Mouse (Mus musculus): Measurements from ENCODE around the gene Ccno.
"Not testable (repeated sequence)": the region's sequence is repeated elsewhere in the genome, so short reads cannot be mapped to it uniquely, and the experiment has no call there.

The Ccno gene

DNA sequence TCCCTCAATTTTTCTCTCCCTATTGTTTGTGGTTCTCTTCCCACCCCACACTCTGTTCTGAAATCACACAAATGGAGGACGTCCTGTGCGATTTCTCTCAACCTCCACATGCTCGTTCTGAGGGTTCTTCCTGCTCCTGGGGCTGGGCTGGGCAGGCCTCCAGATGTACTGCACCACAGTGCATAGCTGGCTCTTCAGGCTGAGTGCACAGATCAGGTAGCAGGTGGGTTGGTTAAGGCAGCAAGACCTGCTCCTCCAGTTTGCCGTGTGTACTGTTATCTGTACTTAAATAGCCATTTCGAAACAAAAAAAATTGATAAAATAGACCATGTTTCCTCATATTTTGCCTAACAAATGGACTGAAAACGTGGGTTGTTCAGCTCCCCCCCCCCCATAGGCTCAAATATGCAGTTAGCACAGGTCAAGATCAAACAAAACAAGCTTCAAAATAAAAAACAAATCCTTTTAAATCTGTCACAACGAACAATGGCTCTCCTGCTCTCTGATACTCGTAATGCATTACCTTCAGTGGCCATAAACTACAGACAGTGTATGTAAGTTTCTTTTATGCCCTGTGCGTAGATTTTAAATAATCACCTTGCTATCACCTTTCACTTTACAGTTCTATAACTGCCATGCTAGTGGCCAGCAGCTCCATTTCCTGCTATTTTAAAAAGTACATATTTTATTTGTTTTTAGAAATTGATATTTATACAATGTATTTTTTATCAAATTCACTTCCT lies 13.1 kb downstream of the Ccno start:
- DNase-seq = no peak

DNA sequence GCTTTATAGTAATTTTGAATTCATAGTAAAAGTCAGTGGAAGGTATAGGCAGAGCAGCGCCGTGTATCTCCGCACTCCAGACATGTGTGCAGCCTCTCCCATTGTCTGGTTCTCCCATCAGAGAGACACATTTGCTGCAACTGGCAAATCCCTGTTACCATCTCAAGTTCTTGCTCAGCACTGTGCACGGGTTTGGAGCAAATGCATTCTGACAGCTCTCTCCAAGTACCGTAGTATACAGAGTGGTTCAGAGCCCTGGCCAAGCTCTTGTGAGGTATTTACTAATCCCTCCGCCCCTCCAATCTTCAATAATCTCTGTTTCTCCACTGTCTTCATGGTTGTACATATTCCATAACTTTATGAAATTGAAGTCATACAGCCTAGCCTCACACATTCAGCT lies 25.1 kb downstream of the Ccno start:
- no peak for DNase-seq

DNA sequence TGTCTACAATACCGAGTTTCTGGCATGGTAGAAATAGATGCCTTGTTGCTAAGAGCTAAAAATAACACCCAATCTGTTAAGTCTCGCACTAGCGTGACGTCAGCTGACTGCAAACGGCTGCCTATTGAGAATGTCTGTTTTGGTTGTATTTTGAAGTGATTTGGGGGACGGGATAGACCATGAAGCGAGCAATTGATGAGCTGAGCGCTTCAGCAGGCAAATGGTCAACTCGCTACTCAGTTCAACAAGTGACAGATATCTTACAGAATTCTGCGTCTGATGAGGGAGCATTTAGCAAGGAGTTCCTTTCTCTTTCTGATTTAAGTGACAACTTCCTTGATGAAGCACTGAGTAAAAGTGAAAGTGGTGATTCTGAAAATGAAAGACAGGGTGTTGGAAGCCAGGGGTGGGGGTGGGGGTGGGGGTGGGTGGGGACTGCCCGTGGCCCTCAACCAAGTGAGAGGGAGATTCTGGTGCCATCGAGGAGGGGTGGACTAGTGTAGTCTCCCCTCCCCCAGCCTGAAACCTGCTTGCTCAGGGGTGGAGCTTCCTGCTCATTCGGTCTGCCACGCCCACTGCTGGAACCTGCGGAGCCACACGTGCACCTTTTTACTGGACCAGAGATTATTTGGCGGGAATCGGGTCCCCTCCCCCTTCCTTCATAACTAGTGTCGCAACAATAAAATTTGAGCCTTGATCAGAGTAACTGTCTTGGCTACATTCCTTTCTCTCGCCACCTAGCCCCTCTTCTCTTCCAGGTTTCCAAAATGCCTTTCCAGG lies 25.8 kb downstream of the Ccno start:
- DNase-seq = not testable (repeated sequence)

DNA sequence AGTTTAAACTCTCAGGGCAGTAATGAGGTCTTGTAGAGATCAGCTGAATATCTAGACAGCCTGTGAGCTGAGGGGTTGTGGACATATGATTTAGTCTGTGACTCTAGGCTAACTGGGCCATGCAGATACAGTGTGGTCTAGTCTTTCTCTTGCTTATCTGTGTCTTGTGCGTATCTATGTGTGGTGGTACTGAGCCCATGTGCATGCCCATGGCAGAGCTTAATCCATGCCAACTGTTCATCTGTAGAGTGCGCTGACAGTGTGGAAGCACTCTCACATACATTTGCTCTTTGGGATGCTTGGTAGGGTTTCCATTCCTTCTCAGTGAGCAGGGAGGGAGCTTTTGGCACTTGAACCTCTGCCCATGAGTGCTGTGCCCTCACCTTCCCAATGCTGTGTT lies 33.9 kb downstream of the Ccno start:
- no peak for DNase-seq

DNA sequence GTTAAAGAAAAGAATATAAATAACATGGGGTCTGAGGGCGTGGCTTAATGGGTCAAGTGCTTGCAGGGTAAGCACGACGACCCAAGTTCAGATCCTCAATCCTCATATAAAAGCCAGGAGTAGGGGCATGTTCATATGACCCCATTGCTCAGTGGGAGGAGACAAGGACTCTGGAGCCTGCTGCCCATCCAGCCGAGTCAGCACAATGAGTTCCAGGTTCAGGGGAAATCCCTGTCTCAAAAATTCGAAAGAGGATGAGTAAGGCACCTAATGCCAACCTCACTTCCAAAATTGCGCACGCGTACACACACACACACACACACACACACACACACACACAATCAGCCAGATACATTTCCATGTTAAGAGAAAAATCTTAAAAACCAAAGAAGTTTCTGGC lies 34.9 kb downstream of the Ccno start:
- no peak for DNase-seq

DNA sequence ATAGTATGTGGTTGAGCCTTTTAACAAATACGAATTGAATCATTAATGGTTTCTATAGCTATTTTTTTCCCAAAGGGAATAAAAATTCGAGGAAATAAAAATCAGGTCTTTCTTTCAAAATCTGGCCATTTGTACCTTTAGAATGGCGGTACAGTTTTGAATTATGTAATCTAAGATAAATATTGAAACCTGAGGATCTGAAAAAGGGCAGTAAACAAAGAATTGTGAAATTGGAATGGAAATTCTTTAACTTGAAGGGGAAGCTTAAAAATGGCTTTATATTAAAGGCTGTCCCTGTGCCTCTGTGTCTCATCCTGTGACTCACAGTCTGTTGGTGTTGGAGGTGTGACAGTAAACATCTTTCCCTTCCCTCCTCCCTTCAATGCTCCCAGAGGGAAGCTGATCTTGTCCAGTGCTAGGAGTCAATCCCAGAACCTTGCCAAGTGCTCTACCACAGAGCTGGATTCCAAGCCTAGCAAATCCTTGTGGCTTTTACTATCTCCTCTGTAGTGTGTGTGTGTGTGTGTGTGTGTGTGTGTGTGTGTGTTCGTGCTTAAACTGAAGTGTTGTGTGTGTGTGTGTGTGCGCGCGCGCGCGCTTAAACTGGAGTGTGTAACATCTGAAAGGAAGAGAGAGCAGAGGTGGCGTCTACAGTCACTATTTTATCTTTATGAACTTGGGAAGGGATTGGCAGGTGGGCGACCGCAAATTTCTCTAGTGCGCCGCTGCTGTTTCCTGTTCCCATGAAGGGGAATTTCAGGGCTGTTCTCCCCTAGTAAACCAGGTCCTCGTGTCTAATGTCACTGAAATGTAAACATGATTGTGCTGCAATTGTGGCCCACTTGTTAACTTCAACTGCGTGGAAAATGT lies 35.9 kb downstream of the Ccno start:
- no peak for DNase-seq

DNA sequence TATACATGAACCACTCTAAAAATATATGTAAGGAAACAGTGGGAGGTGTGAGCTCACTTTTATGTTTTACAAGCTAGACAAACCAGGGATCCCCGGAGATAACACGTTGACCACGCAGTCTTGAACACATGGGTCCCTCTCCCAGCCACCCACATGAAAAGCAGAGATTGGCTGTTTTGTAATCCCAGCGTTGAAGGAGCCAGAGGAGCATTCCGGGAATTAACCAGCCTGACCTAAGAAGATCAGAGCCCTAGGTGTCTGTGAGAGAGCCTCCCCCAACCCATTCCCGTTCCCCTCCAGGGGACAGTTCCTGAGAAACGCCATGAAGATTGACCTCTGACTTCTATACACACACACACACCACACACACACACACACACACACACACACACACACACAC lies 43.7 kb downstream of the Ccno start:
- DNase-seq = no peak

DNA sequence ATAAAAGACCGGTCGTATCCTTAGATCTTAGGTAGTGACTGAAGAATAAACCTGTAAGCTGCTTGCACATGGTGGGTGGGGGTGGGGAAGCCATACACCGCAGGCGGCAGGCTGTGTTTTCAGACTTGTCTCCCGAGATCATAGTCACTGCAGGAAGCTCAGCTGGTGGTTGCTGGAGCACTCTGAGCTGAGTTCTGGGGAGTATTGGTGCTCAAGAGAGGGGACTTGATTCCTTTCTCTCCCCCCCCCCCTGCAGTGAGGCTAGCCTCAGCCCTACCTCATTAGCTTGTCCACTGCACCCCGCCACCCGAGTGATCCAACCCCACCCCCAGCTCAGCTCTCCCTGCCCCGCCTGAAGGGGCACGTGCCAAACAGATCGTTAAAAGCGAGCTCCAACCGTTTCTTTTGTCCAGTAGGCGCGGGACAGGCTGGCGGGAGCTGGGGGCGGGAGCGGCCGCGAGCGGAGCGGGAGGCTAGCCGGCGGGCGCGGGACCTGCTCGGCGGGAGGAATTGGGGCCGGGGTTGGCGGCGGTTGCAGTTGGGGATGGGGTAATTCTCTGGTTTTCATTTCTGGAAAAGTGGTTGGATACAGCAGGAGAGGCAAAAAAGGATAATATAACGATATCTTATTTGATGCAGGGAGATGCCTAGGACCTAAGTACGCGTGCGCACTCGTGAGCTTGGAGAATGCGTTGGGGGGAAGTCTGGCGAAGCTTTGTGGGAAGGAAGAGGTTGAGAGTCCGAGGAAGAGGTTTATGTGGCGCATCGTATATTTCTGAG lies 44.4 kb downstream of the Ccno start:
- DNase-seq = peak; percentile 12

DNA sequence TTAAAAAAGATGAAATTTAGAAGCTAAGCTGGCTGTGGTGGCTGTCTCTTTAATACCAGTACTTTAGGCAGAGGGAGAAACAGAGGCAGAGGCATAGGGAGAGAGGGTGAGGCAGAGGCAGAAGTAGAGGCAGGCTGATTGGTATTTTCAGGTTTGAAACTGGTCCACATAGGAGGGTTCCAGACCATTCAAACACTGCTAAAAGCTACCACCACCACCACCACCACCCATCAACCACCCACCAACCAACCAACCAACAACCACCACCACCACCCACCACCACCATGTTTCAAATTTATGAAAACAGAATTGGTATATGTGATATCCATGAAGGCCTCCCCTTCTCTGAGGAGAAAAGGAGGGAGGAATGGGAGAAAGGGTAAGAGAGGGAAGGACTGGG lies 45.2 kb downstream of the Ccno start:
- no peak for DNase-seq

DNA sequence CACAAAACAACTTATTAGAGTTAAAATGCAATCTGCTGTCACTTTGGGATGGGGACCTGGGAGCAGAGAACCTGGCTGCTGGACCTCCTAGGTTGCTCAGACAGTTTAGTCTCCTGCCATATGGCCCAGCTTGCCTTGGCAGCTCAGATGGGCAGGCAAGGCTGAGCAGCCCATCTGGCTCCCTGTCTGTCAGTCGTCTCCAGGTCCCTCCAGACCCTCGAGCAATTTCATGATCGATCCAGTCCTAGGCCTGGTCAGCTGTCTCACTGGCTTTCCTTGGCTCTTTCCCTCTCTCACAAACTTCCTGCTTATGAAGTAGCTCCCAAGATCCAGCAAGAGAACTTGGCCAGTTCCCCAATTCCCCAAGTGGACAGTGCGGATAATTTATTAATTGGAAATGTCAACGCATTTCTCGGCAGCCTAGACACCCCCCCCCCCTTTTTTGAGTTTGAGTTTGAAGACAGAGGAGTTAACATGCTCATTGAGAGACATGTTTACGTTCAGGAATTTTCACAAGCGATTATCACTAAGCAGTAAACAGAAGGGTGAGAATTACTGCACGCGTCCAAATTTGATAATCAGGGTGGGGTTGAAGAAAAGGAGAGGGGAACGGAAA lies 46.8 kb downstream of the Ccno start:
- peak; percentile 29 for DNase-seq

DNA sequence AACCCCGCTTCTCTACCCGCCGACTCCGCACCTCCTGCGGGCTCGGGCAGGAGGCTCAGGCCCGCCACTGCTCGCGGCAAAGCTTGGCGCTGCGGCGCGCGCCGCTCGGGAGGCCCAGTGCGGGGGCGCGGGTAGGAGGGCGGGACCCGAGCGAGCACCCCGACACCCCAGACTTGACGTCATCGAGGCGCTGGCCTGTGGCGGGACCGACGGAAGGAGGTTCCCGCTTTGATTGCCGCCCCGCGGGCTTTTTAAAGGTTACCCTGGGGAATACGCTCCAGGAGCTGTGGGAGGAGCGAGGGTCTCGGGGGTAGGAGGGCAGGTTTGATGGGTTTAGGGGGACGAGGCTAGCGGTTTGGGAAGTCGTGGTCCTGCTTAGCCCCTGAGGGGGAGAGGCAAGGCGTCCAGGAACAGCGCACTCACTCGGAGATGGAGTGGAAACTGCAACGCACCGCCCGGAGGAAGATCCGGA lies 47.4 kb downstream of the Ccno start, which contains the start of gene Cdc20b:
TSS of gene Cdc20b (plus strand) at position 162 of the 472 bp plus-strand sequence.
- peak; percentile 16 for DNase-seq

DNA sequence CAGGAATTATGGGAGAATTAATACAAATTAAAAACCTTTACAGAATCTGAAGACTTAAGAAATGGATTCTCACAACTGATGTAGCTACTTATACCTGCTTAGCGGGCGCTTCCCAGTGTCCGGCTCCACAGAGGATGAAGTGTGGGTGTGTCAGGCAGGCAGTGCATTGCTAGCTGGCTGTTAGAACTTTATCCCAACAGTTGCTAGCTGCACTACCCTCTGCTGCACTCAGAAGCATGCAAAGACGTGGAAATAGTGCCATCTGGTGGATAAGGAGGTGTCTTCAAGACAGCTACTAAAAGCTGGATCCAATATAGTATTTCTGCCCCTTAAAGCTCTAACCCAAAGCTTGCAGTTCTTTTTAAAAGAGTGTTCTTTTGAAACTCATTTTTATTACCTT lies 48.2 kb downstream of the Ccno start:
- peak; percentile 43 for DNase-seq

Measured in cerebellum, adult 11 months (tissue).